Mouse (Mus musculus) heart, postnatal 36 days (tissue): Measurements from ENCODE around the gene Thoc3. TPM values are rescaled to one million over a fixed set of nuclear protein-coding genes. Genes with fewer than 3 reads are reported as not detected.
"Not testable (repeated sequence)": the region's sequence is repeated elsewhere in the genome, so short reads cannot be mapped to it uniquely, and the experiment has no call there.

Experiments
- DNase-seq, 2 experiments: peaks; one replicate each; pipeline ENCODE4 v3.0.0; 2021 to 2022
- intact Hi-C: fragments of 180-260 bp; cut with DNase I; formaldehyde crosslinking; loops from one replicate; pipeline ENCODE4 v1.15.1; 2025
- total RNA-seq, 2 experiments: library from RNA; stranded (reverse); gene quantifications; 2 replicates each; pipeline ENCODE4 v1.2.3; 2021

Thoc3 gene
- total RNA-seq = 10 to 100 TPM; 18.7 to 21.4 TPM

GRCm38 (mm10) chr13:54468098-54469011 is at the start of gene Thoc3:
Thoc3 (minus strand) TSS chr13:54468849.
- intact Hi-C loops = loop anchor here (2.0 to 5.0 kb wide), 3 partner anchors 34 to 152 kb away; partner anchors contain the start of genes Faf2 and Simc1
- peak; percentile 89 to 93 for DNase-seq

DNA sequence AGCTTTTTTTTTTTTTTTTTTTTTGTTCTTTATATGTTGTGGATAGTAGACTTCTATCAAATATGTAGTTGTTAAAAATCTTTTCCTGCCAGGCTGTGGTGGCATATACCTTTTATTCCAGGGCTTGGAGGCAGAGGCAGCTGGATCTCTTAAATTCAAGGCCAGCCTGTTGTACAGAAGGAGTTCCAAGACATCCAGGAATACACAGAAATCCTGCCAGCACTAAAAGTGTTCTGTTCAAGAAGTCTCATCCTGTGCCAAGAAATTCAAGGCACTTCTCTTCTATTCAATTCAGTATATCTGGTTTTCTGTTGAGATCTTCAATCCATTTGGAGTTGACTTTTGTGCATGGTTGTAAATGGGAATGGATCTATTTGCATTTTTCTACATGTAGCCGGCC is 37.3 kb upstream of the Thoc3 start:
- DNase-seq = no peak
- intact Hi-C loops = no loop called here

GRCm38 (mm10) chr13:54504611-54505260 is 36.1 kb upstream of the Thoc3 start:
- intact Hi-C loops = loop anchor here (5.0 kb wide), 1 partner anchor 118 kb away; the partner anchor contains the start of gene Faf2
- no peak for DNase-seq

- intact Hi-C loops = loop anchor here (2.0 to 5.0 kb wide), 2 partner anchors 35 to 118 kb away; partner anchors contain the start of genes Faf2 and Thoc3
- DNase-seq = peak; percentile 77 to 79
Measured at GRCm38 (mm10) chr13:54503604-54504521, 35.2 kb upstream of the Thoc3 start, which contains the start of gene Simc1. Simc1 (plus strand) TSS chr13:54503779.

DNA sequence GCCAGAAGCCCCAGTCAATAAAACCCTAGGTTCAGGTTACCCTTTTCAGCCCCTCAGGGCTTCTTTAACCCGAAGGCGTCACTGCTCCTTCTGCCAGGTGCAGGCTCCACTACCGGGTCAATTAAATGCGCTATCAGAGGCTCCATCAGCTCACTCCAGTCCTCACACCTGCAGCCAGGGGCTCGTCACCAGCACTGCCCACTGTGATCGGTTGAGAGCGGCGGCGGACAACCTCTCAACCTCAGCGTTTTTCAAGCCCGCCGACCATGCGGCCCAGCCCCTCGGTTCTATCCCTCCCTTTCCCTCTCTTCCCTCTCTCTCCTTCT is 34.6 kb upstream of the Thoc3 start:
- intact Hi-C loops = loop anchor here (2.0 to 5.0 kb wide), 2 partner anchors 34 to 119 kb away; partner anchors contain the start of genes Faf2 and Thoc3
- DNase-seq = no peak

DNA sequence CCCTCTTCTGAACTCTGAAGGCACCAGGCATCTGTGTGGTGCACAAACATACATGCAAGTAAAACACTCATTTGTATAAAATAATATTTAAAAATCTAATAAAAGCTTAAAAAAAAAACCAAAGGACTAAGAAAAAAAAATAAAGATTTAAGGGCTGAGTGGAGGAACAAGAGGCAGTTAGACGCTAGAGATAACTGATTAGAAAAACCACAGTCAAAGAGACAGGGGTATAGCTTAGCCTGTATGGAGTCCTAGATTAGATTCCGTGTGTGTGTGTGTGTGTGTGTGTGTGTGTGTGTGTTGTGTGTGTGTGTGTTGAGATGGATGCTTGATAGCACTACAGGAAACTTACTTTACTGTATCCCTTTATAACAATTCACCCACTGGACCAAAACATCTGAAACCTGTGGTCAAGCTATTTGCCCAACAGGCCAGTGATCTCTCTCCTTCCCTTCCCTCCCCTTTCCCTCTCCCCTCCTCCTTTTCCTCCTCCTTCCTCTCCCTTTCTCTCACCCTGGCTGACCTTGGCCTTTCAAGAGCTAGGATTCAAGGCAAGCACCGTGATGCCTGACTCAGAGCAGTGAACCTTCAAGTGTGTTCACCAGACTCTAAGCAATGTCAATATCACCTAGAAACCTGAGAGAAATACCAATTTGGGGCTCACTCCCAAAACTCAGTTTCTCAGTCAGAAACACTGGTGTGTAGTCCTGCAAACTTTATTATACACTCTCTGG is 33.5 kb upstream of the Thoc3 start:
- intact Hi-C loops = loop anchor here (2.0 to 5.0 kb wide), 2 partner anchors 33 to 120 kb away; partner anchors contain the start of genes Faf2 and Thoc3
- DNase-seq = no peak

GRCm38 (mm10) chr13:54501352-54501751 is 32.7 kb upstream of the Thoc3 start:
- no peak for DNase-seq
- intact Hi-C loops = loop anchor here (5.0 kb wide), 1 partner anchor 121 kb away; the partner anchor contains the start of gene Faf2

- intact Hi-C loops, DNase-seq: not testable (repeated sequence)
Measured at GRCm38 (mm10) chr13:54499551-54499950, 30.9 kb upstream of the Thoc3 start.

DNA sequence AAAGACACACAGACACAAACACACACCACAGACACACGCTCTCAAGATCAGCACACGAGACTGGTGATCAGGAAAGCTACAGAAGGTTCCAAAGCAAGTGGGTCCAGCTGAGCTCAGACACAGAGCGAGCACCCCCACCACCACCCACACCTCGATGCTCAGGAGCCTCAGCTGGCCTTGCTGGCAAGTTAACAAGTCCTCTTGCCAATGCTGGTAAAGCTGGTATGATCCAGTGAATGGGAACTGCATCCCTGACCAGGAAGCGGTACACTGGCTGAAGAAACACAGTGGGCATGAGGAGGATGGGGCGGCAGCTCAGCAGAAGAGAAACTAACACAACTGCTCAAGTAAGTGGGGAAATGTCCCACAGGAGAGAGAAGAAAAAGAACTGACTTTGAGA is 22.7 kb upstream of the Thoc3 start:
- DNase-seq = no peak
- intact Hi-C loops = no loop called here

- no peak for DNase-seq
Measured at GRCm38 (mm10) chr13:54490411-54490810, 21.8 kb upstream of the Thoc3 start.

GRCm38 (mm10) chr13:54481498-54481897 is 12.8 kb upstream of the Thoc3 start:
- intact Hi-C loops = no loop called here
- DNase-seq = no peak

More at GRCm38 (mm10) chr13:54490411-54490810, 21.8 kb upstream of the Thoc3 start:
- intact Hi-C loops = no loop called here

DNA sequence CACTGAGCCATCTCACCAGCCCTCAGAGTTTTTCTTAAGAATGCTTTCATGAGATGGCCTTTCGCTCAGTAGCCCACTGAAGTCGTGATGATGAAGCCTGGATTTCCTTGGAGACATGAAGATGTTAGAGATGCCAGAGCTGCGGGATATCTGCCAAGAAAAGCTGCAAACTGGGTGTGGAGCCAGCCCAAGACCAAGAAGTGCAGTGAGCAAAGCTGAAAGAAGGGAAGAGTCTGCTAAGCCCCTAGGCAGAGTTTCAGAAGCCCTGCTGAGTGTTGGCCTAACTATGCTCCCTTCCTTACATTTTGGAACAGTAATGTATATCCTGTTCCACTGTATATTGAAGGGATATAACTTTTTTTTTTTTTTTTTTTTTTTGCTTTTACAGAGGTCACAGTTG is 10.6 kb upstream of the Thoc3 start:
- DNase-seq = no peak
- intact Hi-C loops = no loop called here

GRCm38 (mm10) chr13:54475702-54476101 is 7.1 kb upstream of the Thoc3 start:
- DNase-seq = no peak

DNA sequence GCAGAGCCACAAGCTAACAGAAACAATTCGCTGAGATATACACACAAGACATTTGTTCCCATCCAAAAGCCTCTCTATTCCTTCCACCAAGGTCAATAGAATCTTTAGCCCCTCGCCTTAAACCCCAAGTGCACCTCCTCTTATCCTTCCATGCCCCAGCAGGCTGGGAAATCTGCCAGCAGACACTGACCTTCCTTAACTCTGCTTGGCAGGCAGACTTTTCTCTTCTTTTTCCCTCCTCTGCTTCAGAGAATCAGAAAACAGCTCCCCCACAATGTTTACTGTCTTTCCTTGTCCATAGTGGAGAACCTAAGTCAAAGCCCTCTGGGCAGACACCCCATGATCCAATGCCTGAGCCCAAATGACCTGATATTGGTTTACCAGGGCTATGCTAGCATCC is 6.3 kb upstream of the Thoc3 start:
- intact Hi-C loops = no loop called here
- DNase-seq = no peak

More at GRCm38 (mm10) chr13:54475702-54476101, 7.1 kb upstream of the Thoc3 start:
- intact Hi-C loops = no loop called here

DNA sequence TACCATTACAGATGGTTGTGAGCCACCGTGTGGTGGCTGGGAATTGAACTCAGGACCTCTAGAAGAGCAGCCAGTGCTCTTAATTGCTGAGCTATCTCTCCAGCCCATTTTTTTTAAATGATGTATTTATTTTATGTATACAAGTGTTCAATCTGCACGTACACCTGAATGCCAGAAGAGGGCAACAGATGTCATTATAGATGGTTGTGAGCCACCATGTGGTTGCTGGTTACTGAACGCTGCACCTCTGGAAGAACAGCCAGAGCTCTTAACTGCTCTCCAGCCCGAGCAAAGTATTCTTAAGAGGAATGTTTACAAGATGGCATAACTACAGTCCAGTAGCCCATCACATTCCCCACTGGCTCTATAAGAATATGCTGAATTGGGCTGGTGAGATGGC is 3.3 kb upstream of the Thoc3 start:
- intact Hi-C loops = no loop called here
- no peak for DNase-seq

GRCm38 (mm10) chr13:54469012-54469354 is 334 bp upstream of the Thoc3 start:
- intact Hi-C loops = loop anchor here (2.0 to 5.0 kb wide), 3 partner anchors 34 to 152 kb away; partner anchors contain the start of genes Faf2 and Simc1
- no peak for DNase-seq

DNA sequence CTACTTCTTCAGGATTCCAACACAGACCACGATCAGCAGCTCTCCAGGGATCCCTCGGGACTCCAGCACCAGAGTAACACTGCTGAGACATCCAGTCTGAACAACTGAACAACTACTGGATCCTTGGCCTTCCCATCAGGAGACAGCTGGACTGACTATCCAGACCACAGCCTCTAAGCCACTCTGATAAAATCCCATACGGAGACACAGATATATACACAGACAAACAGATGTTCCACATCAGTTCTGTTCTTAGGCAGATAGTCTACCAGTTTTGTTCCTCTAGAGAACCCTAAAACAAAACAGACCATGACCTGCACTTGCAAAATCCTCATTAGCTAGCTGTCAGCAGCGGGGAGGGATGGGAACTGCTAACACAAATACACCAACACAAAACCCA is 9.4 kb downstream of the Thoc3 start:
- no peak for DNase-seq
- intact Hi-C loops = no loop called here

DNA sequence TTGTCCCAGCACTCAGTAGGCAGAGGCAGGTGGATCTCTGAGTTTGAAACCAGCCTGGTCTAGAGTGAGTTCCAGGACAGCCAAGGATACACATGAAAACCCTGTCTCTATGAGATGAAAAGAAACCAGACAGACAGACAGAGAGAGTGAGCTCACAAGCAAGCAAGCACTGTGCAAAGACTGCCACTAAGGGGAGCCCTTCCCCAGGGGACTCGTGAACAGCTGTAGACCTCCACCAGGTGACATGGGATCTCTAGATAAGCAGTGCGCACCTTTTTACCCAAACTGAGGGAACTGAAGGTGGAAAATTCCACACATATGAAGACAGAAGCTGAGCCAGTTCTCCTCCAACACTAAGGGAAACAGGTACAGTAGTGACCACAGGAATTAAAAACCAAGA is 11.6 kb downstream of the Thoc3 start:
- intact Hi-C loops = no loop called here
- DNase-seq = no peak

GRCm38 (mm10) chr13:54447496-54448224 is 21.0 kb downstream of the Thoc3 start:
- DNase-seq = no peak
- intact Hi-C loops = loop anchor here (1.0 to 2.0 kb wide), 3 partner anchors 75 to 333 kb away; no protein-coding TSS in a partner anchor
